1 mouse cellular context compared by ENCODE assay signal in the genomic region with DNA sequence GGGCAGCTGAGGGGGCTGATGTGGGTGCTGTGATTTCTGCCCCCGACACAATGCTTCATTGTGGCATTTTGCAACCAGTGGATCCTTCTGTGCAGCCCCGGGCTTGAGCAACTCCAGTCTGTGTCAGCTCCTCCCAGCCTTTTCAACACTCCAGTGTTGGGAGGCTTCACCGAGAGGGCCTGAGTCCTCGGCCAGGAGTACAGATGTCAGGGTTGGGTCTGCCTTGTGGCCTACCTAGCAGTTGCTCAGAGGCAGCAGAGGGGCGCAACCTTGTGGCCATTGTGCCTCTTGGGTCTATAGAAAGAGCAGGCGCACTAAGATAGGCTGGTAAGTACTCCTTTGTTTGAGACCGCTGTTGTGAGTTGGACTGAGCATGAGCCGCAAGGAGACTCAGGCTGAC.
TF ChIP-seq lines count a peak whose summit lies in the region.

No protein-coding gene starts in this region.

TF ChIP-seq in C2C12, 6 proteins besides CTCF, POLR2A, EP300 and RAD21:
- TF ChIP-seq MYOD1 (IDR thresholded peaks at IDR 0.05; ENCODE audit: control insufficient read depth, insufficient read length, low read depth) (no peak), CEBPB (IDR thresholded peaks at IDR 0.05; ENCODE audit: low read depth) (no peak), MYOG (IDR thresholded peaks at IDR 0.05; ENCODE audit: control insufficient read depth, extremely low read depth, insufficient read length) (no peak), FOSL1 (IDR thresholded peaks at IDR 0.05; ENCODE audit: insufficient read depth, low read length, poor library complexity, severe bottlenecking) (no peak), MAX (IDR thresholded peaks at IDR 0.05) (no peak), USF1 (IDR thresholded peaks at IDR 0.05; ENCODE audit: low read depth) (no peak)
TF ChIP-seq in C2C12: peak in this region for 0.
